ENCODE assay signal across 11 mouse cellular contexts in genomic region chr2:35269136-35269535, GRCm38 (mm10). TPM values are rescaled to one million over a fixed set of nuclear protein-coding genes. Genes with fewer than 3 reads are reported as not detected.
DNase-seq lines count a peak whose midpoint lies in the region; ATAC-seq and TF ChIP-seq lines count a peak whose summit lies in the region.
"Had no signal": no experiment of that assay in that cellular context is flagged by ENCODE, and none has a peak within 500 bp of the region (broad histone marks: within the 10 kb centered on the region; RNA-seq: fewer than 3 reads in every experiment).

No protein-coding gene starts in this region.

- TF ChIP-seq CTCF in kidney, adult 2 months (conservative IDR thresholded peaks at IDR 0.05; ENCODE audit: insufficient read depth, insufficient read length, low read depth, low read length), result no peak

- H3K27ac ChIP-seq in kidney, adult 2 months (ENCODE audit: insufficient read depth, low read depth, low read length), result 0 out of 2 replicates have a peak overlapping the region, but pooled peaks have one; percentile 6
- H3K27ac ChIP-seq in kidney, embryonic 15.5 days, result no peak overlapping the region
- H3K27ac ChIP-seq in midbrain, embryonic 16.5 days (ENCODE audit: low read length), result no peak overlapping the region
- H3K27ac ChIP-seq: neural tube, embryonic 12.5 days had no signal

- no peak for TF ChIP-seq POLR2A in kidney, adult 2 months (IDR thresholded peaks at IDR 0.05; ENCODE audit: low read depth, low read length)

- no peak overlapping the region for H3K4me2 ChIP-seq in kidney, embryonic 15.5 days
- H3K4me2 ChIP-seq in midbrain, embryonic 16.5 days (ENCODE audit: low read length), result no peak overlapping the region
- H3K4me2 ChIP-seq: midbrain, embryonic 11.5 days; neural tube, embryonic 12.5 days had no signal

- no peaks in the 10 kb centered on the region for H3K9me3 ChIP-seq in kidney, embryonic 15.5 days (replicated peaks)
- no peaks in the 10 kb centered on the region for H3K9me3 ChIP-seq in midbrain, embryonic 16.5 days (replicated peaks; ENCODE audit: control insufficient read depth, low read length, poor library complexity, severe bottlenecking)
- H3K9me3 ChIP-seq: neural tube, embryonic 12.5 days had no signal

- H3K27me3 ChIP-seq in kidney, adult 2 months (replicated peaks; ENCODE audit: control insufficient read depth, insufficient read depth, low read length), result no peaks in the 10 kb centered on the region
- H3K27me3 ChIP-seq in kidney, embryonic 15.5 days, result no peaks in the 10 kb centered on the region
- no peaks in the 10 kb centered on the region for H3K27me3 ChIP-seq in midbrain, embryonic 16.5 days (ENCODE audit: control insufficient read depth, insufficient read depth, low read depth, low read length)
- H3K27me3 ChIP-seq: neural tube, embryonic 12.5 days had no signal

- no peak overlapping the region for H3K4me3 ChIP-seq in kidney, adult 2 months (ENCODE audit: insufficient read depth, low read depth, low read length)
- no peak overlapping the region for H3K4me3 ChIP-seq in kidney, embryonic 15.5 days (replicated peaks)
- H3K4me3 ChIP-seq in midbrain, embryonic 16.5 days (ENCODE audit: low read depth, low read length), result no peak overlapping the region
- H3K4me3 ChIP-seq: neural tube, embryonic 12.5 days had no signal

- DNase-seq in adrenal gland, postnatal 14 days, result peak; percentile 65
- no peak for DNase-seq in adrenal gland, postnatal 4 days (ENCODE audit: low spot score in 2 of 2)
- DNase-seq in kidney, adult 2 months, result peak; percentile 33
- peak; percentile 96 for DNase-seq in 416B (ENCODE audit: low read depth)
- no peak for DNase-seq in urinary bladder, postnatal 4 days (ENCODE audit: low spot score in 2 of 2)
- DNase-seq: cerebellum, postnatal 25 days had no signal

- no peaks in the 10 kb centered on the region for H3K36me3 ChIP-seq in kidney, adult 2 months (ENCODE audit: control insufficient read depth, insufficient read depth, low read length)
- H3K36me3 ChIP-seq in kidney, embryonic 15.5 days, result no peaks in the 10 kb centered on the region
- H3K36me3 ChIP-seq in midbrain, embryonic 16.5 days (ENCODE audit: control insufficient read depth, insufficient read depth, low read length), result no peaks in the 10 kb centered on the region
- H3K36me3 ChIP-seq: neural tube, embryonic 12.5 days had no signal

- WGBS in kidney, adult 2 months, result 76% methylated on average over 6 of the region's 6 CpGs
- 76% methylated on average over 6 of the region's 6 CpGs for WGBS in kidney, embryonic 15.5 days
- 94% methylated on average over 6 of the region's 6 CpGs for WGBS in midbrain, embryonic 16.5 days

- peaks cover 25% of the 10 kb centered on the region for H3K4me1 ChIP-seq in kidney, adult 2 months (ENCODE audit: control insufficient read depth, insufficient read depth, low read length)
- H3K4me1 ChIP-seq in kidney, embryonic 15.5 days, result peaks cover 78% of the 10 kb centered on the region
- no peaks in the 10 kb centered on the region for H3K4me1 ChIP-seq in midbrain, embryonic 16.5 days (ENCODE audit: control insufficient read depth, insufficient read depth, low read length)

- no peak for ATAC-seq in kidney, embryonic 15.5 days (replicated peaks; ENCODE audit: low FRiP score)
- ATAC-seq in megakaryocyte progenitor cell, adult 5-6 weeks (replicated peaks; ENCODE audit: poor library complexity), result 0 out of 2 replicates have a peak, but pooled peaks have one; percentile 16
- ATAC-seq in midbrain, embryonic 16.5 days, result no peak

- no peak overlapping the region for H3K9ac ChIP-seq in kidney, embryonic 15.5 days
- no peak overlapping the region for H3K9ac ChIP-seq in midbrain, embryonic 16.5 days (ENCODE audit: low read depth, low read length)
- H3K9ac ChIP-seq: neural tube, embryonic 12.5 days had no signal

RNA-seq across cellular contexts. Expression of gene Gsn, which starts 13.0 kb away (rescaled TPM):
- 179 and 208 TPM in 2 replicates for total RNA-seq in adrenal gland, postnatal 14 days (2021)
- 100 to 1,000 TPM; 136 to 137 TPM for total RNA-seq in adrenal gland, postnatal 4 days (2021)
- 269 and 357 TPM in 2 replicates for polyA plus RNA-seq in kidney, adult 2 months (2012; rRNA removed)
- 129 and 144 TPM in 2 replicates for polyA plus RNA-seq in kidney, embryonic 15.5 days (2015; fragmentation: Nextera tagmentation; extraction: Ambion mirVana)
- 6.9 and 10.0 TPM in 2 replicates for total RNA-seq in megakaryocyte progenitor cell, adult 5-6 weeks (2015)
- total RNA-seq in megakaryocyte progenitor cell, adult 5-6 weeks (2017), result 12.5 TPM in 2 replicates
- polyA plus RNA-seq in midbrain, embryonic 16.5 days (2015; fragmentation: Nextera tagmentation; extraction: Ambion mirVana), result 18.0 and 20.5 TPM in 2 replicates

Comparison
In these comparisons a context has a peak if more than half of its experiments do, and no peak if none do; other contexts are left out.
1. DNase-seq: peak in adrenal gland, postnatal 14 days (single experiment), kidney, adult 2 months (single experiment) and 416B (single experiment); none in adrenal gland, postnatal 4 days (0 of 2) and urinary bladder, postnatal 4 days (0 of 2).
2. RNA of gene Gsn, which starts 13.0 kb away (total RNA-seq): 179 to 208 TPM in adrenal gland, postnatal 14 days and 136 to 137 TPM in adrenal gland, postnatal 4 days; 6.9 to 12.5 TPM in megakaryocyte progenitor cell, adult 5-6 weeks; every median in the first group is over 10 times any median in the second.